Mouse (Mus musculus): ENCODE results near the gene Myo3b.

Gene Myo3b

DNA sequence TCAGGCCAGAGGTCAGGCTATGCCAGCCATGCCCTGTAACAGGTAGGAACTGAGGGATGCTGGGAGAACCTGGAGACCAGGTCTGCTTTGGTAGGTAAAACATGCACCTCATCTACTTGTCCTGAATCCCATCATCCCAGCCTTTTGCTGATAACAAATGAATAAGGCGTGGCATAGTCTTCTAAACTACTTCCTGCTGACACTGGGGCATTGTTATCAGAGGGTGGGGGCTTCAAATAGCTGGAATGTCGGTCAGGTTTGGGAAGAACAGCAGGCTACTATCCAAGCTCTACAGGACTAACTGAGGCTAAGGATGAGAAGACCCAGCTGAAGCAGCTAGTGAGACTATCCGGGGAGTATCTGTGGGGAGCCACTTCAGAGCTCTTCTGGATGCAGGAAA is 253.8 kb downstream of the Myo3b start:
- DNase-seq = no peak

- DNase-seq = no peak
These were observed 264.0 kb downstream of the Myo3b start for GRCm38 (mm10) chr2:70302905-70303304.

GRCm38 (mm10) chr2:70315125-70315524 is 276.2 kb downstream of the Myo3b start:
- DNase-seq = no peak

- no peak for DNase-seq
These were observed 276.8 kb downstream of the Myo3b start for GRCm38 (mm10) chr2:70315734-70316133.

GRCm38 (mm10) chr2:70317850-70318249 is 278.9 kb downstream of the Myo3b start:
- DNase-seq = no peak

GRCm38 (mm10) chr2:70318861-70319555 is 280.1 kb downstream of the Myo3b start:
- DNase-seq = no peak

DNA sequence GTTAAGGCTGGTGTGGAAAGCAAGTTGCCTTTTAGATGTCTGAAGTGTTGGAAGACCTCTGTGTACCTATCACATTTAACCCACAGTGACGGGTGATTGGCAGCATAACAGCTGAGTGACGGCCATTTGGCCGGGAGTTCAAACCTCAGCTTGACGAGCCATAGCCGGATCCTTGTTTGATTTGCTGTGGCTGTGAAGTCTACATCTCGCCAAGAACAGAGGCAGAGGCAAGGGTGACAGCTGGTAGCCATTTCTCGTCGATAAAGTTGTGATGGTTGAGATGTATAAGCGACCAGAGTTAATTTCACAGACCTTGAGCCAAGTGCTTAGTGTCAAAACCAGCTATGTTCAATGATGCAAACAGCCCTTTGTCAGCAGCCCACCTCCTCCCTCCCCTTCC is 283.8 kb downstream of the Myo3b start:
- no peak for DNase-seq

GRCm38 (mm10) chr2:70327602-70328001 is 288.7 kb downstream of the Myo3b start:
- no peak for DNase-seq

GRCm38 (mm10) chr2:70332905-70333304 is 294.0 kb downstream of the Myo3b start:
- DNase-seq = no peak

- DNase-seq = no peak
These were observed 294.6 kb downstream of the Myo3b start for GRCm38 (mm10) chr2:70333553-70333952.

DNA sequence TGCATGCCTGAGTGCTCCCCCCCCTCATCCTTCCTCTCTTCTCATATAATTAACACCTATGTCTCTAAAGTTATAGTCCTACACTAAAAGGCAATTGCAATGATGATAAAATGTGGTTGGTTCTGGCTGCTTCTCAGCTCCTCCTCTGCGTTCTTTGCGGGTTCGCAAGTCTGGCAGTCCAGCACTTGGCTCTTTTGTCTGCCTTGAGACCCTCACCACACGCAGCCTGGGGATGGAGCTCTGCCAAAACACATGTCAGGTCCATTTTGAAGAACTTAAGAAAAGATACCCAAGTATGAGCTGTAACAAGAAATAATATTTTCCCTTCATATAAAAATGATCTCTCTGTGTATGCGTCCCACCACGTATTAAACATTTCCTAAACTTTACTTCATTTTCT is 297.6 kb downstream of the Myo3b start:
- DNase-seq = no peak

DNA sequence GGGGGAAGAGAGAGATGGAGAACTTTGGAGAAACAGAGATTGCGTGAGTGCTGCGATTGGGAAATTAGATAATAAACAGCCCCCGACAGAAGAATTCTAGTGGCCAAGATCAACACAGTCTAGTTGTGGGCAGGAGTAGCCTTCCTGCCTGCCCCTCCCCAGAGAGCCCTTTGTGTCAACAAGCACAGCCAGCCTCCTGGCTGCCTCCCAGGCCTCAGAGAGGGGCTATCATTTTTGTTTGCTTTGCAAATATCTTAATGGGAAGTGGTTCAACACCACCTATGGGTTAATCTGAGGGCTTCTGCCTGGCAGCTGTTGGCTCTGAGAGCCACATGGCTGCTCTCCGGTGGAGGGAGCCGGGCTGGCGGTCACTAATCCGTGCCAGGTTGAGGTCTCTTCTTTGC is 298.3 kb downstream of the Myo3b start:
- no peak for DNase-seq

- no peak for DNase-seq
These were observed 298.9 kb downstream of the Myo3b start for GRCm38 (mm10) chr2:70337869-70338268.

DNA sequence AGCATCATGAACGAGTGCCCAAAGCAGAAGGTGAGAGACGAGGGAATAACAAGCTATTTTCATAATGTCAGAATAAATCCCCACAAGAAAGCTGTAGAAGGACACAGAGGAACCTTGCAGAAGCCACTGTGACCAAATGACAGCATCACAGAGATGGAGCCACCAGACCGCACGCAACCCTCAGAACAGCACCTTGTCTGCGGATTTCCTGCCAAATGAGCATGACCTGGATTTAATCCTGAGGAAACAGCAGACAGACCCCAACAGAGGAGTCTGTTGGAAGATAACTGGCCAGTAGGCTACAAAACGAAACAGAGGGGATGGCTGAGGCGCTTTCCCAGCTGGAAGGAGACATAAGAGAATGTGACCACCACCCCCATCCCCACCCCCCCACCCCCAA is 300.1 kb downstream of the Myo3b start:
- no peak for DNase-seq

DNA sequence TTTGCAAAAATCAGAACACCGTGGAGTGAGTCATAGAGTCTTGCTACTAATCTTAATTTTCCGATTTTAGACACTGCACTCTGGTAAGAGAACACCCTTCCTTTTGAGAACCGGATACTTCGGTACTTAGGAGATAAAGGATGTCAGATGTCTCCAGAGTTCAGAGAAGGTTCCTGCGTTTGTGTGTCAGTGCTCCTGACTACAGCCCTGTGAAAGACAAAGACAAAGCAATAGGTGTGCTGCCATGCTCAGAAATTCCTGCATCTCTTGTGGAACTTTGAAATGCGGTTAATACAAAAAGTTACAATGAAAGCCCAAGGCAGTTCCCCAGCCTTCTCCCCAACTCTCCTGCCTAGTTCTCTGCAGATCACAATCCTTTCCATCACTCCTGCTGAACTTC is 300.6 kb downstream of the Myo3b start:
- no peak for DNase-seq

DNA sequence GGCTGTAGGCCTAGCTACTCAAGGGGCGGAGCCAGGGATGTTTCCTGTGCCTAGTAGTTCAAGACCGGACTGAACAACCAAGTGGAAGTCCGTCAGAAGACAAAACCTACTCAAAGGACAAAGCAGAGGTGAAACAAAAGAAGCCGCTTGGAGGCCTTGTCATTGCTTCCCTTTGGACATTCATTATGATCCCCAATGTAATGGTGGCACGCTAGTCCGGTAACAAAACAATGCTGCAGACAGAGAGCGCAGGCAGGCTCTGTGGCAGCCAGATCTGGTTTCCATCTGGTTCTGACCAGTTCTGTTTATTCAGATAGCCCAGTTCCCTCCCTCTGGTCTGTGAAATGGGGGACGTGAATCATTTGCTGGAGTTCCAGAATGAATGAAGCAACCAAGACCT is 301.3 kb downstream of the Myo3b start:
- DNase-seq = no peak

GRCm38 (mm10) chr2:70345126-70345525 is 306.2 kb downstream of the Myo3b start:
- no peak for DNase-seq

DNA sequence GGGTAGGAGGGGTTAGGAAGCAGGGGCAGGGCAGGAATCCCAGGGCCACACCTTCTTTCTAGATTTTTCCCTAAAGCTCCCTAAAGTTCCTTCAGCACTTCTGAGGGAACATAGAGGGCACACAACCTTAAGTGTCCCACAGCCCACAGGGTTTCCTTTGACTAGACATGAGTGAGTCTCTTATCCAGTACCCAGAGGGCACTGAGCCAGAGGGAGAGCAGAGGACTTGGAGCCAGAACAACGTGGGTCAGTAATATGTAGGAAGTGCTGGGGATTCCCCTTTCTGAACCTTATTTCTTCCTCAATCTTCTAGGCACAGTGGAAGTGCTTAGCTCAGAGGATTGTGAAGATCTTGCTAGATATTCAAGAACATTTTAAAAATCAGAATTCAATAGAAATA is 308.6 kb downstream of the Myo3b start:
- no peak for DNase-seq

GRCm38 (mm10) chr2:70348793-70349553 is 310.0 kb downstream of the Myo3b start:
- DNase-seq = no peak

DNA sequence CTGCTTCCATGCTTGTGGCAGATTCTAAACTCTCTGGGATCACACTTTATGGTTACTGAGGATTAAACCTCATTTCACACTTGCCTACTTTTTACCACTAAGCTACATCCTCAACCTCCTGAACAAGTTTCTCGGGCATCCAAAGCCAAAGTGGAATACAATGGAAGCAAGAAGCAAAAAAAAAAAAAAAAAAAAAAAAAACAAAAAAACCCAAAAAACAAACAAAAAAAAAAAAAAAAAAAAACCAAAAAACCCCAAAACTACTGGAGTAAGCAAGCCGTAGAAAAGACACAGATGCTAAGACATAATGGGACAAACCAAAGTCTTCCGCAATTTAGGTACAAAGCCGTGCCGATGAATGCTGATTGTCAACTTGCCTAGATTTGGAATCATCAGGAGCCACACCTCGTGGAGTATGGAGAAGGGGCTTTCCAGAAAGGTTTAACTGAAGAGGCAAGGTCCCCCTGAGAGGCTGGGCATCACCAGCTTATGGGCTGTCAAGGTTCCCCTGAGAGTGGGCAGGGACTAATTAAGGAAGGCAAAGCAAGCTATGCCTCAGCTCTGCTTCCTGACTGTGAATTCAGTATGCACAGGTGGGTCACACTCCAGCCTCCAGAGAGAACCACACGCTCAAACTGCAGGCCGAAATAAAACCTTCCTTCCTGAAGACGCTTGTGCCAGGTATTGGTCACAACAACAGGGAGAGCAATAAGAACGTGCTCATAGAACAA is 313.7 kb downstream of the Myo3b start:
- no peak for DNase-seq

DNA sequence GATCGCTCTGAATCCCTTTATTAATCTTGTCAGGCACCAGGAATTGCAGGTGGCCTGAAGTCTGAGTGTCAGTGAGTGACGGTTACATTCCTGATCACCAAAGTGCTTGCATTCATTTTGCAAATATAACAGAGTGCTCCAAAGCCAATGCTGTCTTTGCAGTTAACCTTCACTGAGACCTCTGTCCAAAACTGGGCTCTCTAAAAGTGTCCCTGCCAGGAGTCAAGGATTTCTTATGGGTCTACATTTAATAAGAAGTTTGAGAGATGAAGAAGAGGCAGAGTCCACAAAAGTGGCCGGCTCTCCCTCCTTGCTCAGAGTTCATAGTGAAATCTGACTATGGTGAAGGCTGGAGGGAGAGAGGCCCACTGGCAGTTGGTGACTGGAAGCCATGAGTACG is 315.1 kb downstream of the Myo3b start:
- DNase-seq = no peak

GRCm38 (mm10) chr2:70355026-70355425 is 316.1 kb downstream of the Myo3b start:
- DNase-seq = no peak

- no peak for DNase-seq
These were observed 330.5 kb downstream of the Myo3b start for GRCm38 (mm10) chr2:70369421-70369820.

GRCm38 (mm10) chr2:70379341-70379740 is 340.4 kb downstream of the Myo3b start:
- DNase-seq = no peak
